Mouse (Mus musculus) lung, postnatal 4 days (tissue): ENCODE measurements around the gene Vmn1r188.
"Not testable (repeated sequence)": the region's sequence is repeated elsewhere in the genome, so short reads cannot be mapped to it uniquely, and the experiment has no call there.

Experiments used
- DNase-seq, 2 experiments: peaks; one replicate each; pipeline ENCODE4 v3.0.0; 2021

Gene Vmn1r188

DNA sequence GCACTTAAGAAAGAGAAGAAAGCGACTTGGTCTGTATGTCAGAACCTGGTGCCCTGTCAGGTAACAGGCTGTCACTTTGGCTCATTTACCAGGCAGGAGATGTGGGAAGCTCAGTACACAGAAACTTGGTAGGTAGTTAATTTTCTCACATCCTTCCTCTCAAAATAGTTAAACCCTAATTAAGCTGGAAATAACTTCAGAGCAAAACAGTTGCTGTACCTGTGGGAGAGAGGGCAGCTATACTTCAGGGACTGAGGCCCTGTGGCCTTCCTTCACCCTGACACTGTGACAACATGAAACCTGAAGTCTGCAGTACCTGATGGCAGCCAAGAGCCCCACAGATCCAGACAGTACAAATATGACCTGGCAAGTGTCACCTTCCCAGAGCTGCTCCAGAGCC is at the start of gene Vmn1r188:
Vmn1r188 (plus strand) TSS at position 301 of the 400 bp plus-strand sequence.
- DNase-seq: not testable (repeated sequence)

DNA sequence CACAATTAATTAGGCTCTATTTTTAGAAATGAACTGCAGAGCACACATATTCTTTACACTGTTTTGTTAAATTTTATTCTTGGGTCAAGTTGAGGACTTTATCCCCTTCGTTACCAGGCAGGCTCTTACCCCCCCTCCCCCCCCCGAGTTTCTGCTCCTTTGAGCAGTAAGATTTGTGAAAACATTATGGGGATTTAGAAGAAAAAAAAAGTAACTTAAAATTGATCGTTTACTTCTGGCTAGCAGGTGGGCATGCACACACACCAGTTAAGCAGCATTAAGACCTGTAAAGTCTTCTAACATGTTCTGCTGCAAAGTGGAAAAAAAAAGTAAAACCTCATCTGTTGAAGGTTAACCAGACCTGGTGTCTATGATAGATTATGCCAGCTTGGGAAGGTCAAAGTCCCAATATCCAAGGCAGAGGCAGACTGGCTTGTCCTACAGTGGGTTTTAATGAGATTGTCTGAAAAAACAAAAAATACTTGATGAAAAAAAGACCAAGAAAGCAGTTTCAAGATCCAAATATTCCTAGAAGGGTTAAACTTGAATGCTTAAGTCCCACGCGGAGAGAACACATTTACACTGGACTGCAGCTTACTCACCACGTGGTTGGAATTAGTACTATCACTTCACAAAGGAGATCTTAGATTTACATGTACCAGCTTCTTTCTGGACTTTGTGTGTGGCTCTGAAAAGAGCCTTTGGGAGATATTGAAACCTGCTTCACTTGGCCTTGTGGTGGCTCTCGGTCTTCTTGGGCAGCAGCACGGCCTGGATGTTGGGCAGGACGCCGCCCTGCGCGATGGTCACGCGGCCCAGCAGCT is 49.6 kb upstream of the Vmn1r188 start:
- no peak for DNase-seq

DNA sequence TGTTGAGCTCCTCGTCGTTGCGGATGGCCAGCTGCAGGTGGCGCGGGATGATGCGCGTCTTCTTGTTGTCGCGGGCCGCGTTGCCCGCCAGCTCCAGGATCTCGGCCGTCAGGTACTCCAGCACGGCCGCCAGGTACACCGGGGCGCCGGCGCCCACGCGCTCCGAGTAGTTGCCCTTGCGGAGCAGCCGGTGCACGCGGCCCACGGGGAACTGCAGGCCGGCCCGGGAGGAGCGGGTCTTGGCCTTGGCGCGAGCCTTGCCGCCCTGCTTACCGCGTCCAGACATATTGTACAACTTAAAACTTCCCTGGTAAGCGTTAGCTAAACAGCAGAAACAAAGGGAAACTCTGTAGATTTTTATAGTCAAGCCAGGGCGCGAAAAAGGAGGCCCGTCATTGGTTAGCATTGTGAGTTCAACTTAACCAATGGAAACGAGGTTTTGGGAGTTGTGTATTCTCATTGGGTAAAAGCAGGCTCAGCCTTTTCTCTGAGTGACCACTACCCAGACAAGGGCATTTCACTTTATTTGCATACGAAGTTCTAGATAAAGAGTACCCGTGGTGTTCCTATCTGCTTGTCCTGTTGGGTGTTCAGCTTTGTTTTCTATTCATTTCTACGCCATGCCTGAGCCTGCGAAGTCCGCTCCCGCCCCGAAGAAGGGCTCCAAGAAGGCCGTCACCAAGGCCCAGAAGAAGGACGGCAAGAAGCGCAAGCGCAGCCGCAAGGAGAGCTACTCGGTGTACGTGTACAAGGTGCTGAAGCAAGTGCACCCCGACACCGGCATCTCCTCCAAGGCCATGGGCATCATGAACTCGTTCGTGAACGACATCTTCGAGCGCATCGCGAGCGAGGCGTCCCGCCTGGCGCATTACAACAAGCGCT is 48.7 kb upstream of the Vmn1r188 start, which contains the start of the genes Hist1h2ah and Hist1h2bk:
Hist1h2ah (minus strand) TSS at position 302 of the 882 bp plus-strand sequence.
Hist1h2bk (plus strand) TSS at position 604 of the 882 bp plus-strand sequence.
- peak; percentile 75 to 90 for DNase-seq

DNA sequence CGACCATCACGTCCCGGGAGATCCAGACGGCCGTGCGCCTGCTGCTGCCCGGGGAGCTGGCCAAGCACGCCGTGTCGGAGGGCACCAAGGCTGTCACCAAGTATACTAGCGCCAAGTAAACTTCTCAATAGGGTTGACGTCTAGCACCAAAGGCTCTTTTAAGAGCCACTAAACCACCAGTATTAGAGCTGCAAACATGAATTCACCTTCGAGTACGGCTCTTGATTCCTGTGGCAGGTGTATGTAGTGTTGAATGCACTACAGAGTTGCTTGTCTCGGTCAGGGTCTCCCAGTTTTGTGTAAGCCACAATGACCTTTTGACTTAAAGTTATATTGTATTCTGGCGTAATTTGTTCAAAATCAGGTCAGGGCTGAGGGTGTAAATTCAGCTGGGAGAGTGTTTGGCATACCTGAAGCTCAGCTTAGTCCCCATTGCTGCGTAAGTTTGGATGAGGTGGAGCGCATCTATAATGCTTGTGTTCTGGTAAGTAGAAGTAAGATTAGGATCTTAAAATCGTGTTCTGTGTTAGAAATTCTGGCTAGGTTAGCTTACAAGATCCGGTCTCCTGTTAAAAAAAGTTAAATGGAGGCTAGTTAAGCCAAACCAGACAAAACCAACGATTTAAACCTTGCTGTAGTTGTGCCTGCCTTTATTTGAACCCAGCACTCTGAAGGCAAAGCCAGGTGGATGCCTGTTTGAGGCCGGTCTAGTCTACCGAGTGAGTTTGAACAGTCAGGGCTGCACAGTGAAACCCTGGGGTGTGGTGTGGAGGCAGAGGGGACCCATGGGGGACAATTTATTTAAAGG is 47.9 kb upstream of the Vmn1r188 start:
- no peak for DNase-seq

DNA sequence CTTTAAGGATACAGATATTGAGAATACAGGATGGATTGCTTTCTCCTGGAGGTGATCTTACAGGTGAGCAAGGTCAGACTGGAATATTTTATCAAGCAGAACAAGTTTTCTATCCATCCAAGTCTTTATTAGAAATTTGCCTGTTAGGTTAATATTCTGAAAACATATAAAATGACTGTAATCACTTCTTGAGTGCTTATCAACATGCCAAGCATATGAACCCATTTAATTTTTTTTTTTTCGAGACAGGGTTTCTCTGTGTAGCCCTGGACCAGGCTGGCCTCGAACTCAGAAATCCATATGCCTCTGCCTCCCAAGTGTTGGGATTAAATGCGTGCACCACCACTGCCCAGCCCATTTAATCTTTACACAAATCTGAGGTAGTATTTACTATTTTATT is 47.3 kb upstream of the Vmn1r188 start:
- no peak for DNase-seq

DNA sequence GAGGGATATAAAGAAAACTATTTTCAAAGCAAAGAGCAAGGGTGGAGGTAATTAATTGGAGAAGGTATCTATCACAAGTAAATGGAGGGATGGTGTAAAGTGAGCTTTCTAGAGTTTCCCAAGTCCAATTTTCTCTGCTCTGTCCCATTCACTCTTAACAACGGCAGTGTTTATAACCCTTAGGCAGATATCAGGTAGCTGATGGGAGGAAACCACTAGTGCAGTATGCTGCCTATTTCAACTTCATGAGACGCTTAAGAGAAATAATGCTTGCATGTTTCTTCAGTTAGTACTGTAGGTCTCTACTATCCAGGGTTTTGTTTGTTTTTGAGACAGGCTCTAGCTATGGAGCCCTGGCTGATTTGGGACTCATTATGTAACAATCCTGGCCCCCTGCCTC is 46.8 kb upstream of the Vmn1r188 start:
- DNase-seq: no peak

DNA sequence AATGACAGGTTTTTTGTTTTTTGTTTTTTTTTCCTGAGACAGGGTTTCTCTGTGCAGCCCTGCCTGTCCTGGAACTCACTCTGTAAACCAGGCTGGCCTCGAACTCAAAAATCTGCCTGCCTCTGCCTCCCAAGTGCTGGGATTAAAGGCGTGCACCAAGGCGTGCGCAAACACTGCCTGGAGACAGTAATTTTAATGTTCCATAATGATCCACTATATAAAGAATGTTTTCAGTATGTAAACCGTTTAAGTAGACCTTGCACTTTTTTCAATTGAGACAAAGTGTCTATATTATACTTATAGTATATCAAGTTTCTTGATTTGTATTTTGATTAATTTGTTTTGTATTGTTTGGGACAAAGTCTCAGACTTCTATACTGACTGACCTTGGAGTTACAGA is 44.9 kb upstream of the Vmn1r188 start:
- DNase-seq: no peak

DNA sequence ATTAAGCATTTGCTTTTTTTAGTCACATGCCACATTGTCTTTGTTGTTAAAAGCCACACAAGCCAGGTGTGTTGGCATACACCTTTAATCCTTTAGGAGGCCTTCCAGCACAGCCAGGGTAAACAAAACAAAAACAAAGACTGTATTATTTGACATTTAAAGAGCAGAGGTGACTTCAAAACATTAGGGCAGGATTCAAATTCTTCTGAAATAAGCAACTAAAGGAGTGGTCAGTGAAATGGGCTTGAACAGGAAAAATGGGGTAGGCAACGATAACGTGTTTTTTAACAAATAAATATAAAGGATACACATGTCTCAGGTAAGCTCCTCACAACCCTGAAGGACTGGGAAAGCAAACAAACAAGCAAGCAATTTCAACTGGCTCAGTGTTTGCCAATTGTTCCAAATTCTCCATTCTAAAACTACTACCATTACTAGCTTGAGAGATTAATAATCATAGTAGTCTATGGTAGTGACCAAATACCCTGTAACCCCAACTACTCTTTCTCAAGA is 44.2 kb upstream of the Vmn1r188 start:
- DNase-seq: no peak

DNA sequence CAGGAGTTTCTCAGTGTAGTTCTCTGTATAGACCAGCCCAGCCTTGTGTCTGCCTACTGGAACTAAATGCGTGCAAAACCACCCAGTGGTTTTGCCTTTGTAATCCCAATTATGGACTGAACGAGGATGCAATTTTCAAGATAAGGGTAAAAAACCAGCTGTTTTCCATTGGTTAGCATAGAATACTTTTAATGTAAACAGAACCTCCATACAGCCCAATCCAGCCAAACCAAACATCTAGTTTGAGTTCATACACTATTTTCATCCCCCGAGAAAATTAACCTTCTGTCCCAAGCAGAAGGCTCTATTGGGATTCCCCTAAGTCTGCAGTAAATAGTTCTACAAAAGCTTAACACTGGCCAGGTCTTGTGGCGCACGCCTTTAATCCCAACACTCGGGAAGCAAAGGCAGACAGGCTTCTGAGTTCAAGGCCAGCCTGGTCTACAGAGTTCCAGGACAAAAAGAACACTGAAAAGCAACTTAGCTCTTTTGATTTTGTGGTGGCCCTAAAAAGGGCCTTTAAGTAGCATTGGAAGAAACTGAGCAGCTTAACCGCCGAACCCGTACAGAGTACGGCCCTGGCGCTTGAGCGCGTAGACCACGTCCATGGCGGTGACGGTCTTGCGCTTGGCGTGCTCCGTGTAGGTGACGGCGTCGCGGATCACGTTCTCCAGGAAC is 43.6 kb upstream of the Vmn1r188 start:
- DNase-seq: no peak

DNA sequence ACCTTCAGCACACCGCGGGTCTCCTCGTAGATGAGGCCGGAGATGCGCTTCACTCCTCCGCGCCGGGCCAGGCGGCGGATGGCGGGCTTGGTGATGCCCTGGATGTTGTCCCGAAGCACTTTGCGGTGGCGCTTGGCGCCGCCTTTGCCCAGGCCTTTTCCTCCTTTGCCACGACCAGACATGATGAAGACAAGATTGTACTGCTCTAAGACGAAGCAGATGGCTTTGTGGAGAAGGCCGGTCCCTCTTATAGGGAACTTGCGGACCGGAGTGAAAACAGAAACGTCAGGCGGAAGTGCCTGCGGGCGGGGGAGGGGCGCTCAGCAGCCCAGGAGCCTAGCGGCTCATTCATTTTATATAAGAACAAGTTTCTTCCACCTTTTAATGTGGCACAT is 43.1 kb upstream of the Vmn1r188 start, which contains the start of gene Hist1h4i:
Hist1h4i (minus strand) TSS at position 221 of the 395 bp plus-strand sequence.
- peak; percentile 95 to 97 for DNase-seq

DNA sequence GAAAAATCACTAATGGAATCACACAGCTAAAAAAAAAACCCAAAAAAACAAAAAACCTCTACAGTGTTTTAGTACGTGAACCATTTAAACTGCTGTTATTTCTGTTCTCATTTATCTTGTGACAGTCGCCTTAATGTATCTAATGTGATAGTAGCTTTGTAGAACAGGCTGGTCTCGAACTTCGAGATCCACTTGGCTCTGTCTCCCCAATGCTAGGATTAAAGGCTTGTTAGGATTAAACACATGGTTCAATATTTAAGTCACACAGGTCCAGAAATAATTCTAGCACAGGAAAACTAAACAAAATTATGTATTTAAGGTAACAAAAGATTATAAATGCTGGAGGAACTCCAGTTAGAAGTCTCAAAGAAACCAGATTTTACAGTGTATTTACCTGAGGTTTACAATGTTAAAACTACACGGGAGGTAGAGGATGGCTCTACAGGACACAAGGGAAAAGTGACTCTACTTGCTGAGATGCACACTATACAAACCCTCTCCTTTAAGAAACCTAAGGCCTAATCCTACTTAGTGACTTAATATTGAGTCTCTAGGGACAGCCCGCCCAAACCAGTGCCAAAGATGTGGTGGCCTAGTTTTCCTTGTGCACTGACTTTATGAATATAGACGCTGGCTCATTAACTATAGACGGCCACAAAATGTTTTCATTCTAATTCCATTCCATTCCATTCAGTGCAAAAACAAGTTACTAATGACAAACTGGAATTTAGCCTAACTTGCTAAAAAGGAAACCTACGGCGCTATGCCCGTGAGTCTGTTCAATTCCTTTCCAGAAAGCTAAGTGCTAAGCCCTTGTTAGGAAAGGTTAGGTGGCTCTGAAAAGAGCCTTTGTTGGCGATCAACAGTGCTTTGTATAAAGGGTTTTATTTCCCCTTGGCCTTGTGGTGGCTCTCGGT is 42.3 kb upstream of the Vmn1r188 start:
- DNase-seq: no peak

DNA sequence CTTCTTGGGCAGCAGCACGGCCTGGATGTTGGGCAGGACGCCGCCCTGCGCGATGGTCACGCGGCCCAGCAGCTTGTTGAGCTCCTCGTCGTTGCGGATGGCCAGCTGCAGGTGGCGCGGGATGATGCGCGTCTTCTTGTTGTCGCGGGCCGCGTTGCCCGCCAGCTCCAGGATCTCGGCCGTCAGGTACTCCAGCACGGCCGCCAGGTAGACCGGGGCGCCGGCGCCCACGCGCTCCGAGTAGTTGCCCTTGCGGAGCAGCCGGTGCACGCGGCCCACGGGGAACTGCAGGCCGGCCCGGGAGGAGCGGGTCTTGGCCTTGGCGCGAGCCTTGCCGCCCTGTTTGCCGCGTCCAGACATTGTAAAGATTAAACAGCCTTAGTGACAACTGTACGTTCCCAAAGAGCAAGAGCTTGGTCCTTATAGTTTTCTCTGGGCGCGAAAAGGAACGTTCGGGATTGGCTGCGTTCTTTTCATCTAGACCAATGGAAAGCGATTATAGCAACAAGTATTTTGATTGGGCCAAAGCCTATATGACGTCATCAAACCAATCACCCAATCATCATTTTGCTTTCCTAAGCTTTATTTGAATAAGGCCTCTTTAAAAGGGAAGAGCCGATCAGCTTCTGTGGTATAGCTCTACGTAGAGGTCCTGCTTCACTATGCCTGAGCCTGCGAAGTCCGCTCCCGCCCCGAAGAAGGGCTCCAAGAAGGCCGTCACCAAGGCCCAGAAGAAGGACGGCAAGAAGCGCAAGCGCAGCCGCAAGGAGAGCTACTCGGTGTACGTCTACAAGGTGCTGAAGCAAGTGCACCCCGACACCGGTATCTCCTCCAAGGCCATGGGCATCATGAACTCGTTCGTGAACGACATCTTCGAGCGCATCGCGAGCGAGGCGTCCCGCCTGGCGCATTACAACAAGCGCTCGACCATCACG is 41.4 kb upstream of the Vmn1r188 start, which contains the start of the genes Hist1h2ag and Hist1h2bj:
Hist1h2ag (minus strand) TSS at position 377 of the 935 bp plus-strand sequence.
Hist1h2bj (plus strand) TSS at position 647 of the 935 bp plus-strand sequence.
- peak; percentile 83 to 89 for DNase-seq

DNA sequence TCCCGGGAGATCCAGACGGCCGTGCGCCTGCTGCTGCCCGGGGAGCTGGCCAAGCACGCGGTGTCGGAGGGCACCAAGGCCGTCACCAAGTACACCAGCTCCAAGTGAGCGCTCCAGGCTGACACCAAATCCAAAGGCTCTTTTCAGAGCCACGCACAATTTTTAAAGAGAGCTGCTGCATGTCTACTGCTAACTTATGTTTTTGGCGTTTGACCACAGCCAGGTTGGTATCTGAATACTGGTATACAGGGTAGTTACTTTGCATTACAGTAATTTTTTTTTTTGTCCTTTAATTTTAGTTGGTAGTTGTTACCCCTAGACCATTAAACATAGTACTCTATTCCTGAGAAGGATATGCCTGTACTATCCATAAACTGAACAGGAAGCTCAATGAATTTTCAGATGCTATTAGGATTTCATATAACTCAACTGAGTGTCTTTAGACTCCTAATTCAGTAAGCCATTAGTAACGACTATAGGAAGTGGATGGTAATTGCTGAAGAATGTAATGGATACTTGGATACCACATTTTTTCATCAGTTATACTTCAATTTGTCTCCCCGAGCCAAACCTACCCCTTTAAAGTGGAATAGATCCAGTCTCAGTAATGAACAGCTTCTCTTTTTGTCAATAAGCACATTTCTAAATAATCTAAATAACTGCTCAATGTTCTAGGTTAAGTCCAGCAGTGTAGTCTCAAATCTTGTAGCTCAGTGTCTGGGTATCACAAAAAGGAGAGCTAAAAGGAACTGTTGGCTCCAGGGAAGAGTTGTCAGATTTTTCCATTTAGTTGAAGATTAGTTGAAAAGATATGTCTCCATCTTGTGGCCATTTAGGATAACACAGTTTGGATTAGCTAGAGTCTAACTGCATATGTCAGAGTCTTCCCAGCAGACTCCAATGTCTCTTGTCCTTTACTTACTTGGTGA is 40.5 kb upstream of the Vmn1r188 start:
- DNase-seq: no peak

DNA sequence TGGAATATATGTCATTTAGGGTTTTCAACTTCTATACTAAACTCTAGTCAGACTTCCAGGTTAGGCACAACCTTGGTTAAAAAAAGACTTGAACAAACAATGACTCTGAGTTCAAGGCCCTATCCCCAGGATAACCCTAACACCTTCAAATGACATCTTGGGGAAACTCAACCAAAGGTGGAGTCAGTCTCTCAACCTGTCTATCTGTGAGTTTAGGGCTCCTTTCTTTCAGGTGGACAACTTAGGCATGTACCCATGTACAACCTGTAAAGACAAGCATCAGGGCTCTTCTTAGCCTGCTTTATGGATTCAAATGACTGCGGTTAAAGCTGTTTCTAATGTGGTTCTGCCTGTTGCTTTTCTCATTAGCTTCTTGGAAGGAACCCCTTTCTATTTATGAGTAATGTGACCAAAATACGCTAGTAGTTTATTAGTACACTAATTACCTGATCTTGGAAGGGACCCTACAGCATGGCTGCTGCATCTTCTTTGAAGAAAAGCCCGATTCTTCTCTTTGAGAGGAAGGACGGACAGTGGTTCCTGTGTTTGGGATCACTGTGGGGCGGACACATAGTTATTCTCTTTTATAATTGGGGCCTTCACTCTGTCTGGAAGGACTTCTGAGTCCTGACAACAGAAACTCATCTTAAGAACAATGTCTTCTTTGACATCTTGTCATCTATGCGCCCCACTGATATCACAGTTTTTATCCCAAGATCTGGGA is 39.6 kb upstream of the Vmn1r188 start:
- DNase-seq: no peak

DNA sequence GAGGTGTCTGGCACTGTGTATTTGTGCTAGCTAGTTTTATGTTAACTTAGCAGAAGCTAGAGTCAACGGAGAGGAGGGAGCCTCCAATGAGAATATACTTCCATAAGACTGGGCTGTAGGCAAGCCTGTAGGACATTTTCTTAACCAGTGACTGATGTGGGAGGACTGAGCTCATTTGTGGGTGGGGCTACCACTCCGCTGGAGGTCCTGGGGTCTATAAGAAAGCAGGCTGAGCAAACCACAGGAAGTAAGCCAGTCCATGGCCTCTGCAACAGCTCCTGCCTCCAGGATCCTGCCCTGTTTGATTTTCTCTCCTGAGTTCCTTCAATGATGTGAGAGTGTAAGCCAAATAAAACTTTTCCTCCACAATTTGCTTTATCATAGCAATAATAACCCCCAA is 38.9 kb upstream of the Vmn1r188 start:
- no peak for DNase-seq

DNA sequence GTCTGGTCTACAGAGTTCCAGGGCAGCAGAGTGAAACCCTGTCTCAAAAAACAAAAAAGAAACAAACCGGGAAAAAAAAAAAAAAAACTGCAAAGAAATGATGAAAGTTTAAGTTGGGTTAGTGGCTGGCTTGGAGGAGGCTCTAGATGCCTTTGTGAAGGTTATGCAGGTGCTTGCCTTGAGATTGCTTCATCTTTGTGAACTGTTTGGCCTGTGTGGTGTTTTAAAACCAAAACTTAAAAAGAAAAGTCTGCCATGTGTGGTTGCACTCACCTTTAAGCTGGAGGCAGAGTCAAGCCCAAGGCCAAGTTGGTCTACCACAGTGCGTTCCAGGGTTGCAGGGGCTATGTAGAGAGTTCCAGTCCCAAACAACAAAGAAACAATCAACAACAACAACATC is 35.2 kb upstream of the Vmn1r188 start:
- no peak for DNase-seq

DNA sequence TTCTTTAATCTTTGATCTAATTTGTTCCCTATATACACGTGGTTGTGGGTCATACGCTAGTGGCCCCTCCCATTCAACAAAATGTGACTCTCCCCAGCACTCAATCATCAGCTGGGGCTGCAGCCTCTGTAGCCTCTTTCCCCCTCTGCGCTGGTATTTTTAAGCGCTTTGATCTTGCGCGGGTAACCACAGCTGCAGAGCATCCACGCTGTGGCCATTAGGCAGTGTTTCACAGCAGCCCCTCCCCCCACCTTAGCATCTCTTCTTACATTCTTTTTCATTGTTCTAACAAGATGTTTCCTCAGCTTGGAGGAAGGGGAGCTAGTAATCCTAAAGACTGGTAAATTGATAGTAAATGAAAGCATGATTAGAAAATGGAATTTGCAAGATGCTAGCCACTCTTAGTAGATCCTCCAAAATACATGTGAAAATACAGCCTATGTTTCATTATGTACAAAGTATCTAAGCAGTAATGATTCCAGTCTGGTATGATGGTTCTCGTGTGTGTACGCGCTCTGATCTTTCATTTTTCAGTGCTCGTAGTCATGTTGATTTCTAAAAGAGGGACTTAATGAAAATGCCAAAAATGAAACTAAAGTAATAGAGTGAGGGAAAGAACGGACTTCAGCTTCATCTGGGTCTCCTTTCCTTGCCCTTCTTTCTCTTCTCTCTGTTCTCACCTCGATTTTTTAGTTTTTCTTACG is 34.4 kb upstream of the Vmn1r188 start:
- peak; percentile 34 to 37 for DNase-seq
